Mouse (Mus musculus): ENCODE results near the gene Clpb.

Gene Clpb

DNA sequence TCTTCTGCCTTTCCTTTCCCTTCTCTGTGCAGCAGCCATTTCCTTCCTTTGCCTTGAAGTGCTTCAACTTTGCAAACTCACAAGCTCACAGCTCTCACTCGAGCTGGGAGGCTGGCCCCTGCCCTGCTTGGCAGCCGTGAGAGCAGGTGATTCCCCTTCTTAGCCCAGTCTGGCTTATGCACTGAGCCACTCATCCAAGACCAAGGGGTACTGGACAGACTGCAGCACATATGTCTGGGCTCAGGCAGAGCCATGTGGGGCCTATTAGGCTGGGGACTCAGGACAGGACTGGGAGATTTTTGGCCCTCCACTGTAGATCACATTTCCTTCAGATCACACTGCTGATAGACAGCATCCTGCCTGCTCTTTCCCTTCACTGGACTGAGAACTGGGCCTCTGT lies 10.1 kb downstream of the Clpb start:
- no peak for DNase-seq (ENCODE audit: low spot score in 2 of 2)

DNA sequence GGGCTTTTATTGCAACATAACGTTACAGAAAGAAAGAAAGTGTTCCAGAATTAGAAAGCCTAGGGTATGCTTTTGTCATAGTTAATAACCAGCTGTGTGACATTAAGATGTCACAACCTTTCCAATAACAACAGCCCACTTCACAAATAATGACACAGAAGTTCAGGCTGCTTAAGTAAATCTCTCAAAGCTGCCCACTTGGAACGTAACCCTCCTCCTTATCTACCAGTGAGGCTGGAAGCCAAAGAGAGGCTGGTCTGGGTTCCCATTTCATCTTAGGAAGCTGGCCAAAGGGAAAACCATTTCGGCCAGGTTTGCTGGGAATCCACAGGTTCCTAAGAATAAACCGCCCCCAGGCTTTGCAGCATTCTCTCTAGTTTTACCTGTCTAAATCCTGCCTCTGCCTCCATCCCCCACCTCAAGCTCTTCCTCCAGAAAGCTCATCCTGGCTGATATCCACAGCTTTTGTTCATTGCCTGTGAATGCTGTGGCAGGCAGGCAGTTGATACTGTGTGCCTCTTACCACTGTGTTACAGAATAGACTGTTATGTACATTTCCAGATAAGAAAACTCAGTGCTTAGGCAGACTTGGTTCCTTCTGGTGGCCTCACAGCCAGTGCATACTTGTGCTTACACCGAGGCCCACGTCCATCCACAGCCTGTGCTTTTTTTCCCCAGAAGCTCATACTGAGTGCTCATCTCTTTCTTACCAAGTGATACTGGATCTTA lies 12.8 kb downstream of the Clpb start:
- no peak for DNase-seq (ENCODE audit: low spot score in 2 of 2)

DNA sequence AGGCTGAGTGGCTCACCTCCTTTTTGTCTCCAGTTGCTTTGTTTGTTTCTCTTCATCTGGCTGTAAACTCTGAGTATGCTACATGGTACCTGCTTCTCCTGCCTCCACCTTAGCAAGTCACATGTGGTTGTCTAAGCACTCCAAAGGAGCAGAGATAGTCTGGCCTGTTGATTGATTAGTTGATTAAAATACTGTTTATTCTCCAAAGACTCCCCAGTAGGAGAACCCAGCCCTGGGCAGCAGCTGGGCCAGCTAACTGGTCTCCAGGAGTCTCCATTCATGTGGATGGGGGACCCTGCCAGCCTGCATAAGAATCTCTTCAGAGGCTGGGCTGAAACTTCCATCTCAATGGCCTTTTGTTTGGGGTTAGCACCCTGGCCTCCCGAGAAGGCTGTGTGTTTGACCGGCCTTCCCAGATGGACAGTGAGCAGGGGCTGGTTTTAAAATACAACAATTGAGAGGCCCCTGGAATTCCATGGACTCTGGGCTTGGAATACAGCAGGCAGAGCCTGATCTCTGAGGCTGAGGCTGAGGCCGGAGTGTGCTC lies 13.4 kb downstream of the Clpb start:
- DNase-seq (ENCODE audit: low spot score in 2 of 2) = no peak

DNA sequence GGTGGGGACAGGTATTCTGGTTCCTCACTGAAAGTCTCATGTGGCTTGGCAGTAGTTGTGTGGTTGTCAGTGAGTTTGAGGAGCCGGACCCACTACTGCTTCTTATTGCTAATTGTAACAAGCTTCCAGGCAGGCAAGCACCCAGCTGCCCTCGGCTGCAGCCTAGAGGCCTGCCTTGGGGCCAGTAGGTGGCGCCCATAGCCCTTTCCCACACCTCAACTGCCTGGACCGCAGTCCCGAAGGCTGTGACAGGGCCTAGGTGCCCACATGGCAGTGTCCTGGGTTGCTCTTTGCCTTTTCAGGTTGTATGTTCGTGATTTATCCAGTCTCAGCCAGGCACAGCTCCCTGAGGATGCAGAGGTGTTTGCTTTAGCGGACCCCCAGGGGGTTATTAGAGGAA lies 16.2 kb downstream of the Clpb start:
- DNase-seq (ENCODE audit: low spot score in 2 of 2) = peak; percentile 40 to 74

DNA sequence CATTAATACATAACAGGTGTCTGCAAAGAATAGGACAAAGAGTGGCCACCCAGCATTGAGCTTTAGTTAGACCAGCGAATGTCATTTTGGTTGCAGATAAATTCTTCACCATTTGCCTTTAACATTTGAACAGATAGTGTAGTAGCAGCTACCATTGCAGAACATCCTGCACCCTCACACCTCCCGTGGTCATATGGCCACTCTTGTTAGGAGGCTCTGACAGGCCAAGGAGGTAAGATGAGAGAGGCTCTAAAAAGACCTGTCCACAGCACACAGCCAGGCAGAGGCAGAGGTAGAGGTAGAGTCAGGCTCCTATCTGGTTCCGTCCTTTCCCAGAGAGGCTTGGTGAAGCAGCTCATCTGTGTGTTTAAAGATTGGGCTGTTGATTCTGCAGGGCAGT lies 17.5 kb downstream of the Clpb start:
- DNase-seq (ENCODE audit: low spot score in 2 of 2) = no peak

DNA sequence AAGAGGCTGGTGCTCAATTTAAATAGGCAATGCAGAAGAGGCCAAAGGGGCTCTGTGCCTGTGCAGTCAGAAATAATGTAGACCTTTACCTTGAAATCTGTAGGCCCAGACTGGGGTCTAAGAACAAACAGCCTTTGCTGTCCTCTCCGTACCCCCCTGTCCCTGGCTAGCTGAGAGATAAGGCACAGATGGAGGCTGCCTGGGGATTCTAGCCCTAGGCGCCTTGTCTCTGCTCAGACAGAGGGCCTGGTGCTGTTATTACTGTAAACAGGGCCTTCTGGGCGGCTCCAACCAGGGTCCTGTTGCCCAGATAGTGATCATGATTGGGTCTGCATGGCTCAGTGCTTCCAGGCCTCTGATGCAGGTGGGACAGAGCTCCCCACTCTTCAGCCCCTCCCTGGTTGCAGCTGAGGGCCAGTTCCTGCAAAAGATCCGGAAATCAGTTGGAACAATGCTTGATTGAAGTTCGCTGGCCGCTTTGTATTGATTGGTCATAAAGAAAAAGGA lies 18.2 kb downstream of the Clpb start:
- DNase-seq (ENCODE audit: low spot score in 2 of 2) = no peak

DNA sequence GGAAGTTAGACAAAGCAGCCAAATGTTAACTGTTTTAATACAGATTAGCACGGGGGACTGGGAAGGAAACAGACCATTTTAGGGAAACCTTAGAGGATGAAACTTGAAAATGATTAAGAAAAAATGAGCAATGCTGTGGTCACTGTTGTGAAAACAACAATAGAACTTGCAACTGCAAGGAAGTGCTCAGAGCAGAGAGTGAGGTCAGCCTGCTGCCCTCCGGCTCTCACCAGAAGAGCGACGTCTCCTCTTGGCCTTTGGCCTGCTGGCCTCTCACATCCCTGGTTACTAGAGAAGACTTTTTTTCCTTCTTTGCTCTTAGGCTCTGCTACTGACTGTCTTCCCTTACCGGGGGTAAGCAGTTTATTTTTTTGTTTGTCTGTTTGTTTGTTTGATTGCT lies 19.5 kb downstream of the Clpb start:
- DNase-seq (ENCODE audit: low spot score in 2 of 2) = no peak

DNA sequence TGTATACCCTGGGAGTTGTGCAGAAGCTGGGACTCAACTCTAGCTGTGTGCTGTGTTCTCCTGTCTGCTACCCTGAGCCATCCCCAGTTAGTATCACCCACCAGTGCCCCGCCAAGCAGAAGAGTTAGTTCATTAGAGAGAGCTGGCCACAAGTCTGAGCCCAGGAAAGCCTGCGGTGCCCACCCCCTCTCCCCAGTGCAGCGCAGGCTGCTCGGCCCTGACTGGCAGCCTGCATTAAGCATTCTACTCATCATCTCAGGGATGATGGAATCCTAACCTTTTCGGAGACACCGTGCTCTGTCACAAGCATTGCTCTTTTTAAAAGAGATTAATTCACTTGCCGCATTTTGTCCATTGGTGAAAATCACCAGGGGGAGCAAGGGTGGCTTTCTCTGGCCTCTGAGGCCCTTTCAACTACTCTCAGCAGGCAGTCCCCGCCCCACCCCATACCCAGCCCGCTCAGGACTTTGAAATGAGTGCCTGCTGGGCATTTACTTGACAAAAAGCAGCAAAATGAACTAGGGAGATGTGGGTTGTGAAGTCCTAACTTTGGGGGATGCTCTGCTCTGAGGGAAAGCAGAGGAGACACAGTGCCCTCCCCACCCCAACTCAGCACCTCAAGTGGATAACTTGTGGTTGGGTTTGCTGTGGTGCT lies 20.7 kb downstream of the Clpb start:
- no peak for DNase-seq (ENCODE audit: low spot score in 2 of 2)

DNA sequence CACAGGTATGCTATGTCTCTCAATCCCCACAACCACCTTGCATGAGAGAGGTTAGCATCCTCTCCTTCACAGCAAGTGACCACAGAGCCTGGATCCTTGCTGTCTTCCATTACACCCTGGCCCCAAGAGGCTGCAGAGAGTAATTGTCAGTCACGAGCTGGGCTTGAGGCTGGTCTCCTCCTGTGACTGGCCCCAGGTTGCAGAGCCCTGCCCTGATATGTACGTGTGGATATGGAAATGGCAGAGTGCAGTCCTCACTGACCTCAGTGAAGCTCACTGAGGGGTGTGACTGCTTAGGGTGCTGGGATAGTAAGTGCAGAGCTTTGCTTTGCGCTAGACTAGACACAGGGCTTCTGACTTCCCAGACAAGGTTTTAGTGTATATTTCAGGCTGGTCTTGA lies 21.2 kb downstream of the Clpb start:
- no peak for DNase-seq (ENCODE audit: low spot score in 2 of 2)

DNA sequence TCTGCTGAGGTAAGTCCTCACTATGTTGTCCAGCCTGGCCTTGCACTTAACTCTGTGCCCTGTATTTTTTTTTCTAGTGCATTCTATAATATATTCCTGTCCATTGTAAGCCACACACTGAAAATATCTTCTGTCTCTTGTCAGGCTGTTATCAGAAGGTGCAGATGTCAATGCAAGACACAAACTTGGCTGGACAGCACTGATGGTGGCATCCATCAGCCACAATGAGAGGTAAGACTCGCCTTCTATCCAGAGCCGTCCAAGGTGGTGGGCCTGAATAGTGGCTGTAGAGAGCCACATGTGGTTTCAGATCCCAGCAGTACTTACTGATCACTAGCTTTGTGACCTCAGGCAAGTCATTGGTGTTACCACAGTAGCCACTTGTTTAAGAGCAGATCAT lies 23.7 kb downstream of the Clpb start:
- no peak for DNase-seq (ENCODE audit: low spot score in 2 of 2)

DNA sequence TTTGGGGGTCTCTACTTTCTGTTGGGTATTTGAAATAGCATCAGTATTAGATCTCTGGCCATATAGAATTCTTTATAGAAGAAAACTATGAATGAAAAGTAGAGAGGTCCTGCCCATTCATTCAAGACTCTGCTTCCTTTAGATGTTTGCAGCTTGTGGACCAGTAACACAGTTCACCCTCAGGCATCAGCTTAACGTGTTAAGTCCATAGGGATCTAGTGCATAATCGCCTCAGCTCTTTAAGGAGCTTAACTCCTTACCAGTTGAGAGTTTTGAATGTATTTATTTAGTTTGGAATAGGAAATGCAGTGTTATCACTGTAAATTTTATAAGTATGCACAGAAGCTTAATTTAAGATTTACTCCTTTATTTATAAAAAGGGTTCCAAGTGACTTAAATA lies 27.0 kb downstream of the Clpb start:
- no peak for DNase-seq (ENCODE audit: low spot score in 2 of 2)

DNA sequence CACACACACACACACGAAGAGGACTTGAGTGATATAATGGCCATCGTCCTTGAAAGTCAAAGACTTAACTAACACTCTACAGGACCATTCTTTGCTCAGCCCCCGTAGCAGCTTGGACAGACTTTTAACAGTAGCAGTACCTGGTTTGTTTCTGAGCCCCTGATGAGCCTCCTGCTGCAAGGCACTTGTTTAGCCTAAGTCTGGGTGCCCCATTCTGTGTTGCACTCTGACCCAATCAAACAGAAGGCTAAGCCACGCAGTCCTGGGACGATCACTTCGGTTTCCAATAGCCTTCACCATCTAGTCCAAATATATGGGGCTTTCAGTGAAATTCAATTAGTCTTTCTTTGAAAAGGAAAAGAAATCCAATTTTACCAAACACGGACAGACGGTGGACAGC lies 28.4 kb downstream of the Clpb start:
- DNase-seq (ENCODE audit: low spot score in 2 of 2) = no peak

DNA sequence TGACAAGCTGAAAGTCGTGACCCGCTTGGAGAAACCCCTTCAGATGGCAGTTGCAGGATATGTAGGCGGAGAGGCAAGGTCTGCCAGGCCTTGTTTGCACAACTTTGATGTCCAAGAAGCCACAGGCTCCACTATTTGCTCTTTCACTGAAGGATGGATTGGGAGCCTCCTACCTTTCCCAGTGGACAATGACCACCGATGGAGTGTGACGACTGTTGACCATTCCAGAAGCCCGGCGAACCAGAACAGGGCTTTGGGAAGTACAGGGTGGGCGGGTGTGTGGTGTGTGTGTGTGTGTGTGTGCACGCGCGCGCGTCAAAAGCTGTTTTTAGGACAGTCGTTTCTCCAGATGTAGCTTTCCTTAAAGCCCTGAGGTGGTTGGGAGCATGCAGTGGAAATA lies 29.0 kb downstream of the Clpb start:
- no peak for DNase-seq (ENCODE audit: low spot score in 2 of 2)

DNA sequence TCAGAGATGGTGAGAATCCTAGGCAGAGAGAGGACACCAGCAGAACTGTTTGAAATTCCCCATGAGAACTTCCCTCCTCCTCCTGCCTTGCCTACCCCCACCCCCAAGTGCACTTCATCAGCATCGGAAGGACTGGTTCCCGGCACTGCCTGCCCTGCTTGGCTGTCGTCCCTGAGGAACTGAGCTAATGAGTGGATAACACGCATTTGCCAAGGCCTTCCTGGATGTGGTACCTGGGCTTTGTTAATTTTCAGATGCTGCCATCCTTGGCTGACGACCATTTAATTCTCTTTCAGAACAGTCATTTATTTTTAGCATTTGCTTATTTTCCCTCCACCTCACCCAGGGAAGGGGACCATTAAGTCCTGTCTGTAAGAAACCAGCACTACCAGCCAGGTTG lies 32.0 kb downstream of the Clpb start:
- DNase-seq (ENCODE audit: low spot score in 2 of 2) = no peak

DNA sequence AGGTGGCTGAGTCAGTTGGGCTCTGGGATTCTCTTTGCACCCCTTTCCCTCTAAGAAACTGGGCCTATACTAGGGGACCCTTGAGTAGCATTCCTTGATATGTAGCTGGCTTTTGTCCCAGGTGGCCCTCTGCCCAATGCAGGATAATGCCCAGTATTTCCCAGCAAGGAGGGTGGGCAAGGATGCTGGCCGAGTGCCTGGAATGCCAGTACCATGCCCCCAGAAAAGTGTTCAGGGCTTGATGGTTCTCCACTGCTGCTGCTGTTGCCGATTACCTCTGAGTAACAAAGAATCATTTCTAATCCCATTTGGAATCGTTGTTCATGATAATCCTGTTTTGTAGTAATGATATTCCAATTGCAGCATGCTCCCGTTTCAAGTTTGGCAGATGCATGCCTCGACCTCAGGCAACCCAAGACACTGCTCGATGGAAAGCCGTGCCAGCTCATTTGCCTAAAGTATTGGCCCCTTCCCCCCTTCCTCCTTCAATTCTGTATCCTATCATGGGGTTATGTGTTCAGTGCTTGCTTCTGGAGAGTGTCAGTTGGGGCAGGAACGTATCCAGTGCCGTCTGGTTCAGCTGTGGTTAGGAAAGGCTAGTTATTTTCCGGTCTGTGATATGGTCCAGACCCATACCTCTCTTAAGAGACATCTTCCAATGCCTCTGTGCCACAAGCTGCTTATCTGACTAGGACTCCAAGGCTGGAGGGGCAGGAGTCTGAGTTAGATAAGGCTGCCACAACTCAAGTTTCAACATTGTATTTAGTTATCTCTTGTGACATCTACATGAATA lies 33.7 kb downstream of the Clpb start:
- no peak for DNase-seq (ENCODE audit: low spot score in 2 of 2)

DNA sequence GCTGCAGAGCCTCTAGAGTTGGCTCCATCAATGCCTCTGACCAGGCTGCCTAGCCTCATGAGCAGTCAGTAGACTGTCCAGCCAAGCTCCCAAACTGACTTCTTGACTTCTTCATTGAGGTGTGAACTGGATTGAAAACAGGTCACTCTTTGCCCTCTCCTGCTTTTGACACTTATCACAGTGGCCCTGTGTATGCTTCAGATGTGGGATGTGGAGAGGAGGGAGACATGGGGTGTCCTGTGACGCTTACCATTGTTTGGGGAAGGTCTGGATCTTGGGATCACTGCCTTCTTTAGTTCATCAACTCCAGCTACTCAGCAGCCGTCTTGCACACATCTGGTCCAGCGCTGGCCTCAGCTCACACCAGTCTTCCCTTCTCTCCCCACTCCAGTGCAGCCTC lies 36.9 kb downstream of the Clpb start:
- no peak for DNase-seq (ENCODE audit: low spot score in 2 of 2)

DNA sequence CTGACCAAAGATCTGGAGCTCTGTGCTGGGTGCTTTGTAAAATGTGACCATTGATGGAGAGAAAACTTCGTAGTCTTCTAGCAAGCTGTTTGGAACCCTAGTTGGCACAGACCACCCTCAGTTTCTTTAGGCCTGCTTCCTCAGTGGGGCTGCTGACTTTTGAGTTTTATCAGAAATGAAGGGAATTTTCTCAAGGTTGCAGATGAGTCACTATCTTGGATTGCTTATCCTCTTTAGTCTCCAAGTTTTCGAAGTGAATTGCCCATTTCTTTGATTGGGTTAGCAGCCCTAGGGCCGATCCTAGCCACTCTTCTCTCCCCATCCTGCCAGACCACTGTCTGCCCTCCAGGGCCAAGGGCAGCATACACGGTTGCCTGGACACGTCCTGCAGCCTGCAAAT lies 39.3 kb downstream of the Clpb start:
- no peak for DNase-seq (ENCODE audit: low spot score in 2 of 2)

DNA sequence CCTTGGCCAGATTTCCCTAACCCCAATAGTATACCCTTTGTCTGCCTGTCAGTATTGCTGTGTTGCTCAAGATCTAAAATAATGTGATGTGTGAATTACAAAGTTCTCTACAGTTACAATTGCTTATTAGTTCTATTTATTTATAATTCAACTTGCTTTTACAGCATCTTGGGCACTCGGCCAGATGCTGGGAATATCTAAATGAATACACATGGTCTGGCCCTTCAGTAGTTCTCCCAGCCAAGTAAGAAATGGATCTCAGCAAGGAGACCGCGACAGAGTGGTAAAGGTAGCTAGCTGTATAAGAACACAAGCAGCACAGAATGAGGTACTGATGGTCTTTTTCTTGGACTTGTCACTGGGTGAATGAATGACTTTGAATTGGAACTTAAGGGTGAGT lies 46.2 kb downstream of the Clpb start:
- DNase-seq (ENCODE audit: low spot score in 2 of 2) = no peak

DNA sequence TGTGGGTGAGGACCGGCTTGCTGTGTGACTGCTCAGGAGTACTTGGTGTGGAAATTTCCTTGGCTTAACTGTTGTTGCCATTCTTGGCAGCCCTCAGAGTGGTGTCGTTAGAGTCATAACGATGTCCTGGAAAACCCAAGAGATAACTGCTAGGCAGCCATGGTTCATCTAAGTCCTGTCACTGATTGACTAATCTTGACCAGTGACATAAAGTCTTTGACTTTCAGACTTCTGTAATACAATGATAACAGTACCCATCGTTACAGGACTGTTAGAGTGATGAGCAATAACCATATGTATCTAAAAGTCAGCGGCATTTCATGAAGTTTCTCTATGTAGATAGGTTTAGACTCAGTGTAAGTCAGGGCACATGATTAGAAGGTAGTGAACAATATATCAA lies 46.8 kb downstream of the Clpb start:
- no peak for DNase-seq (ENCODE audit: low spot score in 2 of 2)

DNA sequence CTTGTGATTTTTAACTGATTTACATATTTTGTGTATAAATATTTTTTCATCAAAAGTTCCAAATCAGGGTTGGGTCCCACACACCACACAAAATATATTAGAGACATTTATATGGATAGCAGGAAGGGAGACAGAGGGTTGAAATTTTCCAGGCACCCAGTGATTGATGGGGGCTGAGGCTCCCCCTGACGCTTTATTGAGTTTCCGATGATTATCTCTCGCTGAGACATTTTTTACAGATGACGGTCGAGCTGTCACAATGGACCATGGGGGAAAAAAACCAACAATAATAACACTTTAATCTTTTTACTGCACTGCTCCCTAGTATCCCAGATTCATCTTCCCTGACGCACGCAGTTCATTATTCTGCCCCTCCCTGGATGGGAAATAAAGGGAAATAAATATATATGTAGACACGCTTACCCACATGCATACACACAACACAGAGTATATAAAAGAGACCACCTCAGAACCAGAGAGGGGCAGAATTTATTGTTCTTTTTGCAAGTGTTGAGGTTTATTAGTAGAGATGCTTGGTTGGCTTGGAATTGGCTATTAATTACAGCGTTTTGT lies 50.5 kb downstream of the Clpb start:
- no peak for DNase-seq (ENCODE audit: low spot score in 2 of 2)

DNA sequence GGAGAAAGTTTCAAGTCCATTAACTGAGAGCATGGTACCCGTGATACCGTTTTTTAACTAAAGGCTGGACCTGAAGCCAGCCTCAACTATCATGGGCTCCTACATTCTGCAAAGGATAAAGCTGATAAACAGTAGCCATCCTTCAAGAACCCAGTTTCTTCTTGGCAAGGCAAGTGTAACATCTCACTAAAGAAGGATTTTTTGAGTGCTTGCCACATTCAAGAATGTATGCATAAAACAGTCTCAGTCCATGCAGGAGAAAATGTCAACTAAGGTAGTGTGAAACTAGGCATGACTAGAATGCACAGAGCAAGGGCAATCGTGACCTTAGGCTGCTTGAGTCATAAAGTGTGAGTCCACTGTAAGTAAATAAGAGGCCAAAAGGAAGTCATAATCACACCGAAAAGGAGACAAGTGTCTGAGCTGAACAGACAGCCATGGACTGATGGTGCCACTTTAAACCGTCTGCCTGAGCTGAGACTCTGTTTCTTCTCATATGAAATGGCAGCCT lies 51.7 kb downstream of the Clpb start:
- DNase-seq (ENCODE audit: low spot score in 2 of 2) = no peak

DNA sequence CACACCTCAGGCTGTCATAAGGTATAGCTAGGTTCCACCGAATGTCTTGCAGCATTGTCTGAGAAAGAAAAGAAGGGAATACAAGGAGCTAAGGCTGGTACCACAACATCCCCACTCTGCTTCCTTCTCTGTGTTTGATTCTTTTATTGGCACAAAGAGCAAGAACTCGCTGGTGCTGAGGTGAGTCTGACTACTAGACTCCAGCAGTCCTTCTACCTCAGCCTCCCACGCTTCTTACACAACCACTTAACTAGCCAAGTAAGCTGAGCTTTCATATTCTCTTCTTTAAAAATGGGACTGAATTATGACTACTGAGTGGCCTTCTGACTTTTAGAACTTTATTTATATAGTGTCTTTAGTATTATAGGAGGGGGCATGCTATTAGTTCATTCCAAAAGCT lies 56.9 kb downstream of the Clpb start:
- no peak for DNase-seq (ENCODE audit: low spot score in 2 of 2)

All from frontal cortex, postnatal 10 days (tissue).